Mouse (Mus musculus) layer of hippocampus, postnatal 14 days (tissue): ENCODE measurements at regions not wholly inside any gene's neighbourhood (a gene's known extent, or its start where the extent isn't known, plus 50 kb on each side); places are given as distances from the start of the nearest gene placed in this dataset.

Experiments used
- DNase-seq, 2 experiments: peaks; one replicate each; pipeline ENCODE4 v3.0.0; 2021 to 2022; ENCODE audit warnings: low spot score in 2 of 2, mixed read lengths in 1 of 2

DNA sequence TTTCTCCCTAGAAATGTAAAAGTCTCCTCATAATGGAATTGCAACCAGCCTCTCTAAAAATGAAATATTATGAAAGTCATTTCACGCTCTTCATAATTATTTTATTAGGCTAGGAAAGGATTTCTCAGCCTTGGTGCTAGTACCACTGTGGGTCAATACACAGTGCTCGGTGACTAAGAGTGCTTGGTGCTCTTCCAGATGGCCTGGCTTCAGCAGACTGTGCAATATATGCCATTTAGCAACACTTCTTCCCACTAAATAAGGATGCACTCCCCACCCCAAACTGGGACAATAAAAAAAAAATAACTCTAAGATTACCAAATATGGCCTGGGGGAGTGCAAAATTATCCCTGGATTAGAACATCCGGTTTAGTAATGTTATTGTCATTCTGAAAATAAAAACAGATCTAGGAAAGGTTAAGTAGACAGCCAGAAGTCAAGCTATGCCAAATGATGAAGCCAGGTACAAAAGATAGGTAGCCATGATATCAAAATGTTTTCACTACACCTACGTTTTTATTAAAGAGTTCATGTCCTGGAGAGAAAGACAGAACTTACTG, 2333.4 kb upstream of the Gm7489 start:
- DNase-seq, result no peak

DNA sequence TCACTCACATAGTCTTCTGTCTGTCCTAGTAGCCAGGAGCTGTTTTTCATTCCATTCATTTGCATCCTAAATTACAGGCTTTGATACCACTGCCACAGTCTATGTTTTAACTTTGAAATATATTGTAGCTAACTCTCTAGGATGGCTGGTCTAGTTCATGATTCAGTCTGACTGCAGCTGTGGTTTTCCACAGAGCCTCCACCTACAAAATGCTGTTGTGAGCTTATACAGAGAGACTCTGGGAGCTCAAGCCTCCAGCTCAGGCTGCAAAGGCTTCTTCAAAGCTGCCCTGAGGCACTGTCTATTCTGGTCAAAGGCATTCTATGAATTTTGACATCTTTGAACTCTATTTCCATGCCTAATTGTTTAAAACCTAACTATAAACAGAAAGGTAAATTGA, 2326.5 kb upstream of the Gm7489 start:
- DNase-seq, result no peak

DNA sequence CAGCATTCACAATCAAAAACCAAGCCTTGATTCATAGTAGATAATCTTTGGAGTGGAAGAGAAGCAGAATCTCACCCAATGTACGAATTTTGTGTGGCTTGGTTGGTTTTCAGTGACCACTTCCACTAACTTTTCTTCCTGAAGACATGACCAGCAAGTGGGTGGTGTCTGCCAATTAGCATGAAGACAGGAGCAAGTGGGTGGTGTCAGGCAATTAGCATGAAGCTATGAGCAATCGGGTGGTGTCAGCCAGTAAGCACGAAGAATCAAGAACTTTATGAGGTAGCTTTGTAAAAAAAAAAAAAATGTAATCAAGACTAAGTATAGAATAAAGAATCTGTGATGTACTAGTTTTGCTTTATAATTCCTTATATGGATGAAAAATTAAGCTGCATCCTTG, 2319.2 kb upstream of the Gm7489 start:
- no peak for DNase-seq

DNA sequence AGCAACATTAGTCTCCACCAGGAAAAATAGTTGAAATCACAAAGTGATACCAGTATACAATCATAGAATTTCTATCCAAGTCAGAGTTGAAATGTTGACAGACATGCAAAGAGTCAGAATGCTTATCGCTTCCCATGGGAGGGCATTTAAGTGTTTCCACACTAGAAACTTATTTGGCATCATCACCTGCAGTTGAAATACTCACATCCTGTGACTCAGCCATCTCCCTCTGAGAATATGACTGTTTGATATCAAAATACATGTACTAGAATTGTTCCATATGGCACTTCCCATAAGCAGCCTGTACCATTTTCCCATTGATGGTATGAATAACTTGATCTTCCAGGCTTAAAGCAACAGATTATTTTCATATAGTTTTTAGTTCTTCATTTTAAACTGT, 2314.1 kb upstream of the Gm7489 start:
- no peak for DNase-seq

DNA sequence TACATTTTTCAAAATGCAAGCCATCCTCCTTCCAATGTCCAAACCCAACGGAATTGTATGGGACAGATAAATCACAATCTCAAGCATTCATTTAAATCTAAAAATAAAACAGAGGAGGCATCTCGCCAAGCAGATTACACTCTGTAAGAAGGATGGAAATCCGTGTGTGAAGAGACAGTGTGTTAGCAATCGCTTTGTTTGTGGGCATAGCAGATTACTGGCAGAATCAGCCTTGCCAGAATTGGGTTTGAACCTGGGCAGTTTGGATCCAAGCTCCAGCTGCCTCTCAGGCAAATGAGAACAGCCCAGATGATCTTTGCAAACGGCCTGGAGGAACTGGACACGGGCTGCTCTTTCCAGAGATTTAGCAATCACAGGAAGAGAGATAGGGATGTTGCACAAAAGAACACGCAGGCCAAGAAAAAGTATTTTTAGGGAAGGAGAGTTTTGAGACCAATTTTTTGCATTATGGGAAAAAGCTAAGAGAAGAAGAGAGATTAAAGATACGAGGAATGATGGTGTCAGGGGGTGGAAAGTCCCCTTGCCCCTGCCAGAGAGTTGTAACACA, 2310.1 kb upstream of the Gm7489 start:
- DNase-seq, result no peak

DNA sequence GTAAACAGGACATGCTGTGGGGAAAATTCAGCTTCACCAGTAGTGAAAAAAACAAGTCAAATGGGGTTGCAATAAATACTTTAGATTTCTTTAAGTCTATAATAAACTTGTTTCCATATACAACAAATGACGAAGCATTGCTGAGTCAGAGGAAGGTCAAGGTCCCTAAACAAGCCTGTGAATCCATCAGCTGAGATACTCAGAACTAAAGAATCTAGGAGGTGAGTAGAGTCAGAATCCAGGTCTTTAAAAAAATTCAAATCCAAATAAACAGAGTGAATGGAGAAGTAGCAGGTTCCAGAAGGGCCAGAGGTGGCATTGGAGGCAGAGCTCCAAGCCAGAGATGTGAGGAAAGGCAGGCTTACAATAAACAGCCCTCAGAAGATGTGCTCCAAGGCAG, 2301.1 kb upstream of the Gm7489 start:
- no peak for DNase-seq

DNA sequence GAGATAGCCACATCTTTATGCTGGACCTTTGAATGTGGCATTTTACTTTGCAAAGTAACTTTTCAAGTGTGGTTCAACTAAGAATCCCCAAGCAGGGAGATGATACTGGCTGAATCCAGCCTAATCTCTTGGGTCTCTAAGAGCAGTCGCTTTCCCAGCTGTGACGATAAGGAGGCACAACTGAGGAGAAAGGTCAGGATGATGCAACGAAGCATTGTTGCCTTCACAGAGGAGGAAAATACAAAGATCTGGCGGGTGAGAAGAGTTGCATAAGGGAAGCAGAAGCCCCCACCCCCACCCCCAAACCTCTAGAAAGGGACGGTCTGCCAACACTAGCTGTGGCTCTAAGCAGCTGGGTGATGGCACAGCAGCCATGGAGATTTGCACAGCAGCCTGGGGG, 2298.6 kb upstream of the Gm7489 start:
- no peak for DNase-seq

DNA sequence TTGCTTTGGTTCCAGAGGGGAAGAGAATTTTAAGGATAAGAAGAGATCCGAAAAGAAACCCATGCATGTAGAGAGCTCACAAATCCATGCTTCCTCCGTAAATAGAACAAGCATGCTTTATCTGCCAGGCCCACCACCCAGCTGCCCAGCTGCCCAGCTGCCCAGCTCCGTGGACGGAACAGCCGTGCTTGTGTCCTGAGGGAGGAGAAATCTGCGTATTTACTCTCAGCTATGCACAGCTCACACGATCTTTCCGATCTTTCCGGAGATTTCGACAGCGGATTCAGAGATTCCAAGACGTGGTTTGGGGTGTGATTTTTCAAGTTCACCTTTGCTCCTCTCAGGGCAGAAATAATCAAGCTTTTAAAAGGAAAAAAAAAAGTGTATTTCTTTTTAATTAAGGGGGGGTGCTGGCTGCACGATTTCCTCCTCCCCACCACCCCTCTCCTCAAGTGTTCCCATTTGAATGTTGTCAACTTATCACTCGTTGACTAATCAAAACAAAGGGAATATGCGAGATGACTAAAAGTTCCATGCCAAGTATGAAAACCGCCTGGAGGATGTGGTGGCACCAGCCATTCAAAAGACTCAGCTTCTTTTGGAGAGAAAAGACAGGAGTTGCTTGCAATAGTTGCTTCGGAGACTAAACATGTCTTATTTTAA, 2293.2 kb upstream of the Gm7489 start:
- DNase-seq, result no peak

DNA sequence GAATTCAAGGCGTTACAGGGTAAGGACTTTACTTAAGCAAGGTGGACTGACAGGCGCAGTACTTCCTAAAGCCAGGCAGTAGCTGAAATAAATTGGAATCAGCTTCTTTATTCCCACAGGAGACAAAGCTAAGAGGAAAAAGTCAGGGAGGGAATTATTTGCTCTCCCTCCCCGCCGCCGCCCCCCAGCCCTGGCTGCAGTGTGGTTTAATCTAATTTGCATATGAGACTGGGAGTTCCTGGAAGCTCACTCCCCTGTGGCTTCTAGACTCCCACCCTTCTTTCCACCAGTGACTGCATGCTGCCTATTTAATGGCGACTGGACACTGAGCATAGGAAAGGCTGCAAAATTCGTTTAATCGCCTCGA, 2292.7 kb upstream of the Gm7489 start:
- no peak for DNase-seq

DNA sequence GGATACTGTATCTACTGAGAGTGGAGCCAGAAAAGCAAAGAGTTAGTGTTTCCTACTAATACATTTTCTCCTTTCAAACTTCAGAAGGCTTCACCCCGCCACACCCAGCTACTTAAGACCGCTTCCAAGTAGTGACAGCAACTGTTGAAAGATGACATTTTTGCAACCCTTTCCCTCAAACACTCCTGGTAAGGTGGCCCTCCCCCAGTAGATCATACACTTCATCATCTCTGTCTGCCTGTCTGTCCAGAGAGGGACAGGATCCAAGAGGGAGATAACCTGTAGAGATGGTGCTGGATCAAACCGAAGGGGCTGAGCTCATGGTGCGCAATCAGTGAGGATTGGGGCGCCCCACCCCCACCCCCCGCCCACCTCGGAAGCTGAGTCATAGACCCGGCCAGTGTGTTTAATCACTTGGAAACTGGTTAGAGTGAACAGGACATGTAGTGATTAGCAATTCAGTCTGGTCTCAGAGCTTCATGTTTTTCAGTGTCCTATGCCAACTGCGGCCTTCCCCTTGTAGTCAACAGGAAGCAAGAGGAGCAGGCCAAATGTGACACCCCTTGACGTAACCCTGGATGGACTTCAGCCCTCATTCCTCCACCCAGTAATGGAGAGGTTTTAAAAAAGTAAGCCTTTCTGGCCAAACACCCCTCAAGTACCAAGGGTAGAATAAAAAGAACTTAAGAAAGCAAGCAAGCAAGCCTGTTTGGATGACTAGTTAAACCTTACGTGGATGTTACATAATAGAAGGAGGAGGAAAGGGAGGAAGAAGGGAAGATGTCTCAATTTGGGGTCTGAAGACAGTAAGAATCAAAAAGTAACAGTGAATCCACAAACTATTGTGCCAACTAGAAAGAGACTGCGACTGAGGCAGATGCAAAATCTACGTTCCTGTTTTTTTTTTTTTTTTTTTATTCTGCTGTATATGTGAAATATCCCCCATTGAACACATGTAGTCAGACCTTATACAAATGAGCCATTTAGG, 2291.9 kb upstream of the Gm7489 start:
- DNase-seq, result no peak

DNA sequence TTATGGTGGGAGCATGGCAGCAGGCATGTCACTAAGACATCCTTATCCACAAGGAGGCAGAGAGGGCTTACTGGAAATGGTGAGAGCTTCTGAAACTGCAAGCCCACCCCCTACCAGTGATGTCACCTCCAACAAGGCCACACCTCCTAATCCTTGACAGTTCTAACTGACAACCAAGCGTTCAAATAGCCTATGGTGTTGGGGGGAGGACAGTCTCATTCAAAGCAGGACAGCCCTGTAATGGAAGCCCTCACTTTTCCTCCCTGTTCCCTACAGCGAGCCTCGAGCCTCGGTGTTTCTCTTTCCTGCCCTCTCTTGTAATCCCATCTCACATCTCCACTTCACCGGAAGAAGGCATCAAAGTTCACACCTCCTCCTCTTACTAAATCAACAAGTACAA, 2290.6 kb upstream of the Gm7489 start:
- no peak for DNase-seq

DNA sequence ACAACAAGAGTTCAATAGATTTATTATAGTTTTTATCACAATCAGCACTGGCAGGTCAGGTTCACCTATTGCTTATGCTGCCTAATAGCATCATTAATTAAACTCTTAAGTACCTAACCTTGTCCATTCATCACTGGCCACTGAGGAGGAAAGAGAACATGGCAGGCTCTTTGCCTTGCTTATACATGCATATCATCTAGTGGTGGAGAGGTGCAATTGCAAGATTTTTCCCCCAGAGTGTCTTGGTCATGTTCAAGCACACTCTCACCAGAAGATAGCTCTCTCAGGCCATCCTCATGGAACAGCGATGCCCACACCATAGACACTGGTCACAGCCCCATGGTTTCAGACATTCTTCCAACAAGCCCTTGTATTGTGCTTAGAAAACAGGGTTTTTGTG, 2289.1 kb upstream of the Gm7489 start:
- DNase-seq, result peak in 1 of 2 experiments; percentile 45

DNA sequence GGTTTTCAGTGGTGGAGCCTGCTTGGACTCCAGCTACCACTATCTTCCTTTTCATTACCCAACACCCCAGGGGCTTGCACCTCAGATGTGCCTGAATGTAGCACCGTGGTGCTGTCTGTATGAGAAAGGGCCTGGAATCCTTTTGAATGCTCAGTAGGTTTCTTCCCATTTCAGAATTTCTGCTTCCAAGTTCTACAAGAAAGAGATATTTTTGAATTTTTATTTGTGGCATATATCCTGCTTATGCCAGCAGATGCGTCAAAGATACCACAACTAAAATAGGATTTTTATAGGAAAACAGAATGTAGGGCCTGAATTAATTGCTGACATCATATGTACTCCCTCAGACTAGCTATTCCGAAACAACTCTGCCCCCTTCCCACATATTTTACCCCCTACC, 2286.9 kb upstream of the Gm7489 start:
- DNase-seq, result no peak

DNA sequence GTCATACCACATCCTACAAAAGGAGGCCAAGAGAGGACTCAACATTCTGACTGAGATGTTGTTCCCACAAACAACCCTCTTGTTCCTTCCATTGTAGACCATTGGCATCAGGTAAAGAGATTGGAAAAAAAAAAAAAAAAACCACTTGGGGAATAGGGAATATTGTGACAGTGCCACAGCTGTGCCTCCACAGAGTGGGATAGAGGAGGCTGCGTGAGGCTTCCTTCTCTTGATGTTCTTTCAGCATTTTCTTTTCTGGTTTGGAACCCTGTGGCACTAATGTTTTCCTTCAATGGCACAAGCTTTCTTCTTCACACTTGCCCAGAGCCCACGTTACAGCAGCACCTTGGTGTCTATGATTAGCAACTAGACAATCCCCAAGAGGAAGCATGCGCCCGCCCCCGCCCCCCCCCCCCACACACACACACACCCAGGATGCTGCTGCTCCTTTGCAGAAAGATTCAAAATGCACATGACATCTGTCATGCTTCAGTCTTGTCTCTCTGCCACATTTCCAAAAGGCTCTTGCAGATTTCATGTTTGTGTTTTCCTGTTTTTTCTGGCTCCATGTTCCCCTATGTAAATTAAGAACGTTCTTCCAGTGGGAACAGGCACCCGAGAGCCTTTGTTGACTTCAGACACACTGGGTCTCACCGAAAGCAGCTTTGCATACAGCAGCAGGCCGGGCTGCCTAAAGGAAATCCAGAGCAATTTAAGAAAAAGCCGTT, 2283.4 kb upstream of the Gm7489 start:
- DNase-seq, result no peak

DNA sequence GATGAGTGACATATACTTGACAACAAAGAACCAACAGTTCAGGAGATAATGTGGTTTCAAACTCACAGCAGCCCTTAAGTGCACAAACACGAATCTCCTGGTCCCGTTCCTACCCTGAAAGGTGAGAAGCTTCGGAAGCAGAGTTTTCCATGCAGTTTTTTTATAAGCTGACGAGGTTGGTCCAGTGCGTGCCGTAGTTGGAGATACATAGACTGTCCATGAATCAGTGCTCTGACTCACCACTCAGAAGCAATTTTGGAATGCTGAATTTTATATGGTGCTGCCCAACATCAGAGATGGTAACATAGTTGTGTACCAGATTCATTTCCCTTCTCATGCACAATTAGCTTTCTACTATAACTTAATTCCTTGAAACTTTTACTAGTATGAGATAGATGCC, 2263.3 kb upstream of the Gm7489 start:
- DNase-seq, result no peak

DNA sequence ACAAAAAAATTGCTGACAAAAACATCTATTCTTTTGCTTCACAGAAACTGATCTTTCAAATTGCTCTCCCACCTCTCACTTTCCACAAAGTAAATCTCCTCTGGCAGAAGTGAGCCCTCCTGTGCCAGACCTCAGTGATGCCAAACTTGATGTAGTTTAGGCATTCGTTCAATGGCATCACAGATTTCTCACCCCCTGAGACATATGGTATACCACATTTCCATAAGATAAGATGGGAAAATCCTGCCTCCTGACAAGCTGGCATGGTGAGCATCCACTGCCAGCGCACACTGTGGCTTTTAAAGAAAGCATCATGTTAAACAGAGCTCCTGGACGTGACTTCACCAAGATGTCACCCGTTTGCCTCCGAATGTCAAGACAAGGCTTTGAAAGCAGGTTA, 2257.2 kb upstream of the Gm7489 start:
- DNase-seq, result peak in 1 of 2 experiments; percentile 29

DNA sequence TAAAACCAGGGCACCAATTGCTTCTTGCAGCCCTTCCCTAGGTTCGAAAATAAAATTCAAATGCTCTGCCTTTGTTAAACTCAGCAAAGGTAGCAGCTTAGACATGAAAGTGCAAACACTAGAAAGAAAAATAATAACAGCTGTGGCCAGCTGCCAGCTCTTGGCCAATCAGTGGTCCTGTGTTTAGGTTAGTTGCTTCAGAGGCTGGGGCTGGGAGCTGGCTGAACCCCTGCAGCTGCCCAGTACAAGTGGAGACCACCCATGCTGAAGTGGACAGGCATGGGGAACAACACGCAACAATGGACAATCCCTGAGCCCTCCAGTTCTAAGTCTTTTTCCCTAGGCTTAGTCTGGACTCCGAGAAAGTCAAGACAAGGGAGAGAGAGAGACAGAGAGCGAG, 2256.2 kb upstream of the Gm7489 start:
- no peak for DNase-seq

DNA sequence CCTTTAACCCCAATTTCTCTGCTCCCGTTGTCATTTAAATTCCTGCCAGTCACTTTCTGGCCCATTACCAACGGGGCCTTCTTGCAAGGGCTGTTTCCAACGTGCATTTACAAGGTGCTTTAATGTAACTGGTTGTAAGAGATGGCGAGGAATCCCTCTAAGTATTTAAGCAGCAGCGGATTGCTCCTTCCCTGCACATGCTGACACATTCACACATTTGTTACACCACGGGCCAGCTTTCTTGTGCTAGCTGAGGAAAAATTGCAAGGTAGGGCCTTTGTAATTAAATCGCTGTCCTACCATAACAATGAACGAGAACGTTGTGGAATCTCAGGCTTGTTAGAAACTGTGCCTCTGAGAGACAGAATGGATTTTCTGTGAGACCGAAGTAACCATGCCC, 2252.8 kb upstream of the Gm7489 start:
- no peak for DNase-seq

DNA sequence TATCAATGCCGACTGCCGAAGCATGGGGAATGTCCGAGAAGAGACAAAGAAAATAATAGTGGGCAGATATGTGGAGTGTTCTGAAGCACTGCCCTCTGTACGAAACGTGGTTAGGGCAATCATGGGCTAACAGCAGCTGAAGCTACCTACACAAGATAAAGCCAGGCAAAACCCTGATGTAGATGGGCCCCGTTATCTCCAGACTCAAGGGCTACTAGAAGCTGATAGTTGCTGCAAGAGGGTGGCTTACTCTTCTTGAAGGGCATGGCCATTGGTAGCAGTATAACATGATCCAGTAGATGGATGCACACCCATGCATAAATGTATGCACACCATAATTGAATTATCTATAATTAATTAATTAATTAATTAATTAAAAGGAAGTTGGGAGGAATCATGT, 2251.6 kb upstream of the Gm7489 start:
- DNase-seq, result no peak

DNA sequence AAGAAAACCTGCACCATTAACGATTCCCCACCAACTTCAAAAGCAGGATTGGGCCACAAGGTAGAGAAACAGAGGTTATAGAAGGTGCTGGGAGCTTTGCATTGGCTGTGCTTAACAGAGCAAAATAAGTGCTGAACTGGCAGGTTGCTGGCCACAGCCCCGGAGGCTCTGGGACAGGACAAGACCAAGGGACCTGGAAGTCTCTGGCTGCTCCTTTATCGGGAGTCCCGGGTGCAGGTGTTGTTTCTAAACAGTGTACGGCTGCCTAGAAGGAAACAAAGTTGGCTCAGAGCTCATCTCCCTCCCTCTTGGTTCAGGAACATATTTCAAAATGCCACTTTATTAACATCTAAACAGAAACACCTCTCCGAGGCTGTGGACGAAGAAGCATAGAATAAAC, 2250.0 kb upstream of the Gm7489 start:
- DNase-seq, result no peak
